Mouse (Mus musculus) testis, adult 2 months (tissue): Measurements from ENCODE around the gene 1600014C10Rik. TPM values are rescaled to one million over a fixed set of nuclear protein-coding genes. Genes with fewer than 3 reads are reported as not detected.

ENCODE experiments used
- H3K27ac ChIP-seq: fragments of 200-500 bp; 2 replicates; pipeline ENCODE4 v1.5.1; 2012; ENCODE audit warnings: low read depth, low read length; ENCODE audit not compliant: control insufficient read depth, insufficient read depth
- H3K27me3 ChIP-seq: fragments of 200-500 bp; 2 replicates; pipeline ENCODE4 v1.6.1; 2012; ENCODE audit warnings: mild to moderate bottlenecking, low read length, moderate library complexity; ENCODE audit not compliant: control insufficient read depth, insufficient read depth
- H3K36me3 ChIP-seq: fragments of 200-500 bp; 2 replicates; pipeline ENCODE4 v1.6.1; 2012; ENCODE audit warnings: mild to moderate bottlenecking, low read length; ENCODE audit not compliant: control insufficient read depth, insufficient read depth
- H3K4me1 ChIP-seq: fragments of 200-500 bp; 2 replicates; pipeline ENCODE4 v1.6.1; 2012; ENCODE audit warnings: low read length; ENCODE audit not compliant: control insufficient read depth, insufficient read depth
- H3K4me3 ChIP-seq: fragments of 200-500 bp; 2 replicates; pipeline ENCODE4 v1.5.1; 2012; ENCODE audit warnings: low read depth, mild to moderate bottlenecking, low read length, moderate library complexity, mixed read lengths; ENCODE audit not compliant: control insufficient read depth
- CTCF ChIP-seq: fragments of 200-500 bp; IDR thresholded peaks from 2 replicates; pipeline ENCODE4 v1.5.1; 2012; ENCODE audit warnings: low read depth, mild to moderate bottlenecking, inconsistent platforms, low read length, moderate library complexity; ENCODE audit not compliant: control insufficient read depth, insufficient read depth, insufficient replicate concordance
- POLR2A ChIP-seq: fragments of 200-500 bp; IDR thresholded peaks from 2 replicates; pipeline ENCODE4 v1.6.1; 2012; ENCODE audit warnings: low read depth, mild to moderate bottlenecking, inconsistent platforms, low read length, moderate library complexity; ENCODE audit not compliant: control insufficient read depth
- polyA plus RNA-seq: library from polyadenylated mRNA; depleted of rRNA; stranded (reverse); fragments of >200 nt; gene quantifications from 2 replicates; pipeline ENCODE4 v1.2.3, GENCODE M21; 2012

Gene 1600014C10Rik
- polyA plus RNA-seq, 1 experiment: 3.1 TPM

GRCm38 (mm10) chr7:38174321-38175148, 8.5 kb upstream of the 1600014C10Rik start:
- Histone ChIP-seq H3K27me3 (peaks cover 4% of the 10 kb centered on the region), H3K36me3 (no peaks in the 10 kb centered on the region), H3K4me3 (peak overlapping the region; percentile 17), H3K27ac (no peak overlapping the region), H3K4me1 (peaks cover 4% of the 10 kb centered on the region; the same call in 1 of the 2 replicates)
- TF ChIP-seq POLR2A (no peak), CTCF (no peak)

DNA sequence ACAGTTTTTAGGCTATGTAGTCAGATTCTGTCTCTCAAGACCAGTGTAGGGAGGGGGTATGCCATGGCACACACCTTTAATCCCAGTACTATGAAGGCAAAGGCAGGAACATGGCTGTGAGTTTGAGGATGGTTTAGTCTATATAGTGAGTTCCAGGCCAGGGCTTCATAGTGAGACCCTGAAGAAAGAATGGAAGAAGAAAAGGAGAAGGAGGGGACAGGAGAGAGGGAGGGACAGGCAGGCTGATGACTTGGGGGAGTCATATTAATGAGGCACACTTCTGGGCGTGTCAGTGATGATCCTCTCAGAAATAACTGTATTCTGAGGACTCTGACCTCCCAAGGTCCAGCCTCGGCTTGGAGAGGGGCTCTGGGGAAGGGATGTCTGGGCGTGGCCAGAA, 7.0 kb upstream of the 1600014C10Rik start:
- Histone ChIP-seq H3K4me1 (peaks cover 4% of the 10 kb centered on the region; the same call in 1 of the 2 replicates), H3K27ac (no peak overlapping the region), H3K27me3 (peaks cover 4% of the 10 kb centered on the region), H3K4me3 (no peak overlapping the region), H3K36me3 (no peaks in the 10 kb centered on the region)
- TF ChIP-seq POLR2A: no peak
- no peak for TF ChIP-seq CTCF

DNA sequence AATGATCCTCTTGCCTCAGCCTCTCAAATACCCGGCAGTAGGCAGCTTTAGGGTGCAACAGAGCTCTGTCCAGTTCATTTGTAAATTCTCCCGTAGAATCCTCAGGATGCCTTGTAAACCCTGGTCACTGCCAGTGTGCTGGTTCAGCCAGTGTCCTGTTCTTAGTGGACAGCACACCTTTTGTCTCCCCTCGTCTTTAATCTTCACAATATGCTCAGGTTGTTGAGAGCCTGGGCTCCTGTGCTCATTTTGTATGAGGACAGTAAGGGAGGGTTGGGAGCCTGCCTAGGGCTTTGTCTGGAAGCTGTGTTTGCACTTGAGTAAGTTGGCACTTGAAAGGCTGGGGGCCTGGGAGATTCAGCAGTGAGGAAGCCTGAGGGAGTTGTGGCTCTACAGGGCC, 3.1 kb upstream of the 1600014C10Rik start:
- TF ChIP-seq POLR2A (no peak), CTCF (no peak)
- H3K4me1 ChIP-seq: peaks cover 9% of the 10 kb centered on the region
- H3K36me3 ChIP-seq: no peaks in the 10 kb centered on the region
- H3K27me3 ChIP-seq: no peaks in the 10 kb centered on the region
- no peak overlapping the region for H3K4me3 ChIP-seq
- no peak overlapping the region for H3K27ac ChIP-seq

GRCm38 (mm10) chr7:38181366-38181765, 1.7 kb upstream of the 1600014C10Rik start:
- H3K27ac ChIP-seq: no peak overlapping the region
- no peaks in the 10 kb centered on the region for H3K36me3 ChIP-seq
- no peak overlapping the region for H3K4me3 ChIP-seq
- TF ChIP-seq POLR2A: no peak
- H3K27me3 ChIP-seq: no peaks in the 10 kb centered on the region
- H3K4me1 ChIP-seq: peaks cover 9% of the 10 kb centered on the region

DNA sequence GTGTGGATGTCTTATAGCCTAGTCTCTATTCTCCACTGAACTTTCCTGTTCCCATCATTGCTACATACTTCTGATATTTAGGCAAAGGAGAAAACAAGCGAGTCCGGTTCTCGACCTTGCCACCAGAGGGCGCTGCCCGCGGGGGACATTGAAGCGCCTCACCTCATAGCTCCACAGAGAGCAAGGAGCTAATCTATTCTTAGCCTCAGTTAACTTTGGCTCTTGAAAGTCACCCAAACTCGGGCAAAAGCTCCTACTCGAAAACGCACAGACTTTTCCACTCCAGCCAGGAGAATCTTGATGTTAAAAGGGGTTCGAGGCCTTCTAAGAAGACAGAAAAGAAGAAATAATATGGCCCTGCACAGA, 438 bp upstream of the 1600014C10Rik start:
- peak overlapping the region; percentile 84 for H3K4me3 ChIP-seq
- H3K27ac ChIP-seq: peak overlapping the region; percentile 79
- TF ChIP-seq CTCF (peak; percentile 91), POLR2A (no peak)
- H3K36me3 ChIP-seq: no peaks in the 10 kb centered on the region
- peaks cover 9% of the 10 kb centered on the region for H3K4me1 ChIP-seq
- H3K27me3 ChIP-seq: no peaks in the 10 kb centered on the region

GRCm38 (mm10) chr7:38183709-38184417, 846 bp downstream of the 1600014C10Rik start:
- Histone ChIP-seq H3K4me3 (peak overlapping the region; percentile 84), H3K36me3 (no peaks in the 10 kb centered on the region), H3K27me3 (no peaks in the 10 kb centered on the region), H3K4me1 (peaks cover 9% of the 10 kb centered on the region), H3K27ac (peak overlapping the region; percentile 79)
- TF ChIP-seq CTCF: no peak
- TF ChIP-seq POLR2A: 0 out of 2 replicates have a peak, but pooled peaks have one; percentile 60

DNA sequence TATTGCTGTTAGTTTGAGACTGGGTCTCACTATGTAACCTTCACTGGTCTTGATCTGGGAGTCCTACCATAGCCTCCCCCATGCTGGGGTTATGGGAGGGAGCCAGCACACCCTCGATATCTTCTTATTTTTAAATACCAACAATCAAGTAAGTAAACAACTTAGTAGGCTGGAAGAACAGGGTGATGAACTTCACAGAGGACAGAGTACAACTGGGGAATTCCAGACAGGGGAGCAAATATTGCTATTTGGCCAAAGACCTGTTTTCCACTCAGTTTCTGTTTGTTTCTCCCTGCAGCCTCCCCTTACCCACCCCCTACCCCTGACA, 1.4 kb downstream of the 1600014C10Rik start:
- Histone ChIP-seq H3K27me3 (no peaks in the 10 kb centered on the region), H3K27ac (no peak overlapping the region), H3K36me3 (no peaks in the 10 kb centered on the region), H3K4me3 (no peak overlapping the region), H3K4me1 (peaks cover 9% of the 10 kb centered on the region)
- TF ChIP-seq CTCF (no peak), POLR2A (no peak)
